Mouse (Mus musculus) forebrain, embryonic 11.5 days (tissue): ENCODE results near the gene Gpc5. TPM values are rescaled to one million over a fixed set of nuclear protein-coding genes. Genes with fewer than 3 reads are reported as not detected.

Experiments used
- ATAC-seq: fragments of 200-750 bp; cut with Nextera tagmentation; replicated peaks from 2 replicates; pipeline ENCODE4 v1.8.0; 2017; ENCODE audit warnings: moderate TSS enrichment; ENCODE audit not compliant: low FRiP score
- DNase-seq: peaks from one replicate; pipeline ENCODE4 v3.0.0-alpha.2; 2017; ENCODE audit warnings: low spot score
- H3K27ac ChIP-seq: fragments of 300-500 bp; sonication (generic); 2 replicates; pipeline ENCODE4 v1.5.1; 2014; ENCODE audit warnings: low read depth, low read length
- H3K27me3 ChIP-seq: fragments of 300-500 bp; sonication (generic); 2 replicates; pipeline ENCODE4 v1.6.1; 2014; ENCODE audit warnings: mild to moderate bottlenecking, low read length, mixed read lengths; ENCODE audit not compliant: control insufficient read depth, insufficient read depth
- H3K36me3 ChIP-seq: fragments of 300-500 bp; sonication (generic); 2 replicates; pipeline ENCODE4 v1.6.1; 2014; ENCODE audit warnings: mild to moderate bottlenecking, low read length, moderate library complexity, mixed read lengths; ENCODE audit not compliant: control insufficient read depth, insufficient read depth
- H3K4me1 ChIP-seq: fragments of 300-500 bp; sonication (generic); replicated peaks from 2 replicates; pipeline ENCODE4 v1.6.1; 2014; ENCODE audit warnings: low read length, mixed read lengths; ENCODE audit not compliant: control insufficient read depth, insufficient read depth
- H3K4me2 ChIP-seq: fragments of 300-500 bp; sonication (generic); 2 replicates; pipeline ENCODE4 v1.6.1; 2014; ENCODE audit warnings: low read depth, mild to moderate bottlenecking, low read length, moderate library complexity, mixed read lengths; ENCODE audit not compliant: severe bottlenecking
- H3K4me3 ChIP-seq: fragments of 300-500 bp; sonication (generic); 2 replicates; pipeline ENCODE4 v1.5.1; 2014; ENCODE audit warnings: low read depth, low read length
- H3K9ac ChIP-seq: fragments of 300-500 bp; sonication (generic); 2 replicates; pipeline ENCODE4 v1.6.1; 2014; ENCODE audit warnings: low read length
- H3K9me3 ChIP-seq: fragments of 300-500 bp; sonication (generic); 2 replicates; pipeline ENCODE4 v1.6.1; 2016; ENCODE audit warnings: low read length, mixed read lengths; ENCODE audit not compliant: control insufficient read depth
- WGBS: fragments of 180-500 bp; shearing (Covaris S2); extraction: QIAGEN DNeasy Blood & Tissue Kit; methylation state at CpG from one replicate; pipeline ENCODE4 v1.1.7; 2014; 5-methylcytosine and 5-hydroxymethylcytosine counted together
- polyA plus RNA-seq: library from polyadenylated mRNA; unstranded; fragments of >200 nt; fragmentation: Nextera tagmentation; extraction: Ambion mirVana; gene quantifications from 2 replicates; pipeline ENCODE4 v1.2.1, GENCODE M21; 2014

The Gpc5 gene
- polyA plus RNA-seq, 1 experiment from 2014 or later = 0.48 TPM

DNA sequence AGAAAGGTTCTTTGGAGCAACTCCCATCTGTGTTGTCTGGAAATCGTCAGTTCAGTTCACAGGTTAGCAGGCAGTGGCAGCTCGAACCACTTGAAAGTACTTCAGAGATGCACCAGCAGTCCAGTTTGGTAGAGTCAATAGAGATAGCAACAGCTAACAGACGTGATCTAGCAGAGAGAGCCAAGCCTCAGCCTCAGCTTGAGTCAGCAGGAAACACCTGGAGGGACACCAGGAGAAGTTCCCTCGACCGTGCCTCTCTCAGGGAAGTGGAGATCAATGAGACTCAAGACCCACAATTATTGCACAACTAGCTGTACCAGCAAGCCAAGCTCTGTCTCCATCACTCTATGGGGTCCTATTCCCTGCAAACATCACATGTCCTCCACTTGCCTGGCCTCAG is 159.8 kb downstream of the Gpc5 start:
- Histone ChIP-seq H3K36me3 (no peaks in the 10 kb centered on the region), H3K4me2 (no peak overlapping the region), H3K27ac (no peak overlapping the region), H3K9ac (no peak overlapping the region), H3K9me3 (no peaks in the 10 kb centered on the region), H3K4me3 (no peak overlapping the region), H3K4me1 (no peaks in the 10 kb centered on the region), H3K27me3 (no peaks in the 10 kb centered on the region)
- 78% methylated on average over 5 of the region's 5 CpGs for WGBS
- DNase-seq (no peak), ATAC-seq (no peak)

DNA sequence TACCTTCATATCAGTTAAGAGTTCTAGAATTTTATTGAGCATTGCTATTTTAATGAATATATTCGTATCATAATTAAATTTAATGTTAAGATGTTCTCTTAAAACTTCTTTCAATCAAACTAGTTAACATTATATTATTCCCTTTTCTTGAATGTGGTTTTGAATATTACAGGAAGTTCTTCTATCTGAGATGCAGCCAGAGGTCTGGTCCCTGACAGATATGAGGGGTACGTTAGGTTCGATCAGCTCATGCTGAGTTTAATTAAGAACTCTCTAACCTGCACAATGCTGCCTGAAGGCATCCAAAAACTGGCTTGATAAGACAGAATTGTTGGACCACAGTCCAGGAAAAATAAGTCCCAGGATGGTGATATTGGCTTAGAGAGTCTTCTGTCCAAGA is 161.1 kb downstream of the Gpc5 start:
- ATAC-seq = no peak
- no peaks in the 10 kb centered on the region for H3K9me3 ChIP-seq
- no peak for DNase-seq
- no peaks in the 10 kb centered on the region for H3K36me3 ChIP-seq
- H3K4me2 ChIP-seq = no peak overlapping the region
- no peak overlapping the region for H3K9ac ChIP-seq
- H3K4me3 ChIP-seq = no peak overlapping the region
- 85% methylated on average over 3 of the region's 3 CpGs for WGBS
- no peaks in the 10 kb centered on the region for H3K27me3 ChIP-seq
- no peaks in the 10 kb centered on the region for H3K4me1 ChIP-seq
- H3K27ac ChIP-seq = no peak overlapping the region

DNA sequence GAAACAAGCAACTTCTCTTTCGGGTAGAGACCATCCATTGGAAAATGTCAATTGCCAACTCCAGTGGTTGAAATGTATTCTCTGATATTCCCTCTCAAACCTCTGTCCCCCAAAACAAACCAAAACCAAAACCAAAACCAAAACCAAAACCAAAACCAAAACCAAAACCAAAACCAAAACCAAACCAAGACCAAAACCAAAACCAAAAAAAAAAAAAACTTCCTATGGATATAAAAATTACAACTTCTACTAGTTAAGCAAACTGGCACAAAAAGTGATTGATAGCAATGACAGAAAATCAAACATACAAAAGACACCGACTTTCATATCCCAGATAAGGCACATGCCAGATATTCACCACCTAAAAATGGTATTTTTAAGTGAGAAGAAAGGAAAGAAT is 161.7 kb downstream of the Gpc5 start:
- 92% methylated on average over 2 of the region's 2 CpGs for WGBS

DNA sequence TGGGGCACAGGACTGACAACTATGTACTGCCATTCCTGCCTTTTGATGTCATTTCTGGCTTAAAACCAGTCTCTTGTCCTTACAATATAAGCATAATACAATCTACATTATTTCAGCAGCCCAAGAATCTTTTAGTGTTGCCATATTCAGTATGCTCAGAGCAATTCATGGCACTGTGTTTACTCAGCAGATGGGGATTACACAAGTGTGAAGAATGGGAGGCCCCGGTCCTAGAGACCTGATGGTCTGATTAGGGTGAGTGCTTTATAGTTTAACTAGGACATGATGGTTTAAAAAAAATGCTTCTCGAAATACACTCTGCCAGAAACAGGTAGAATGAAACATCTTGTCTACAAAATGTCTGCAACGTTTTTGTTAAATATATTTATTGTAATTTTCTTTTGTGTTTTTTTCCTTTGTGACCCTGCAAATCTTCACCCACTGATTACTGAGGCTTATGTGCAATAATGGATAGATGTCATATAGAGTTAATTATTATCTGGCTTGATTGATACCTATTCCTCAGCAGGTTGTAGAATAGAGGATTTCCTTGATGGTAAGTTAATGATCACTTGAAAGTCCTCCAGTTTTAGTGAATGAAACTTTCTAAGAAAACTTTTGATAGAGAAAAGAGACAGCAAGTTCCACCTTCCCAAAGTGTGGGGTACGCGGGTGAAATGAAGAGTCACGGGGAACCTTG is 177.8 kb downstream of the Gpc5 start:
- no peaks in the 10 kb centered on the region for H3K9me3 ChIP-seq
- H3K27ac ChIP-seq = no peak overlapping the region
- no peak for DNase-seq
- WGBS = 88% methylated on average over 6 of the region's 6 CpGs
- H3K9ac ChIP-seq = no peak overlapping the region
- no peaks in the 10 kb centered on the region for H3K36me3 ChIP-seq
- H3K4me2 ChIP-seq = no peak overlapping the region
- no peak for ATAC-seq
- H3K27me3 ChIP-seq = no peaks in the 10 kb centered on the region
- no peaks in the 10 kb centered on the region for H3K4me1 ChIP-seq
- no peak overlapping the region for H3K4me3 ChIP-seq

More for the DNA sequence above, 161.7 kb downstream of the Gpc5 start:
- H3K4me1 ChIP-seq = no peaks in the 10 kb centered on the region
- H3K27me3 ChIP-seq = no peaks in the 10 kb centered on the region
- ATAC-seq (no peak), DNase-seq (no peak)
- H3K4me3 ChIP-seq = no peak overlapping the region
- H3K9me3 ChIP-seq = no peaks in the 10 kb centered on the region
- no peak overlapping the region for H3K4me2 ChIP-seq
- H3K9ac ChIP-seq = no peak overlapping the region
- no peaks in the 10 kb centered on the region for H3K36me3 ChIP-seq
- no peak overlapping the region for H3K27ac ChIP-seq

DNA sequence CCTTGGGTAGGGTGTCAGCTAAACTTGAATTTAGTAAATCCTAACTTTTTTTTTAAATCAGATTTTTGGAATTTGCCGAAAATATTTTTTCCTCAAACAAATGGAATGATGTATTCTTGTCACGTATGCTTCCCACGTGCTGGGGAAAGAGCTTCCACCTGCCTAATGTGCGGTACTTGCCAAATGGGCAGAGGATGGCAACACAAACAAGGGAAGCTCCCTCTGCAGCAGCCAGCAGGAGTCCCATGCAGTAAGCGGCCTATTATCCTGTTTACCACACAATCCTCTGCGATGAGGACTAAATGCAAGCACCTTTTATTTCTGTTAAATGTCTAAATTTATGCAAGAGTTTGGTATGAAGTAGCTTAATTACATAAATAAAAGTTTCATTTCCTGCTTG is 178.4 kb downstream of the Gpc5 start:
- 85% methylated on average over 6 of the region's 6 CpGs for WGBS
- no peak for ATAC-seq

DNA sequence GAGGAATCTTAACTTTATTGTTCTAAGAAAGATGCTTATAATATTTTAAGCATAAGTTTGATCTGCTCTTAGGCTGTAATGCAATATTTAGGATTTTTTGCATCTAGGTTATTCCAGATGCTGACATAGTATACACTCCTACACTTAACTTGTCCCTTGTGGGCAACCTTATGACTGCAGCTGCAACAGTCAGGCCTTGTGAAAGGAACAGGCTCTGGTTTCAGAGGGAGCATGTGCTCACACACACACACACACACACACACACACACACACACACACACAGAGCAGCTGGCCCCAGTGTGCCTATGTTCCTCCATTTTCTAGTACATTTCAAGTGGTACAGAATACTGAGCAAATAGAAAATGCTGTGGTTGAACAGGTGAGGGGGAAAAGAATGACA is 190.8 kb downstream of the Gpc5 start:
- no peak for DNase-seq
- Histone ChIP-seq H3K4me1 (no peaks in the 10 kb centered on the region), H3K9me3 (no peaks in the 10 kb centered on the region), H3K9ac (no peak overlapping the region), H3K4me3 (no peak overlapping the region), H3K27me3 (no peaks in the 10 kb centered on the region), H3K36me3 (no peaks in the 10 kb centered on the region), H3K4me2 (no peak overlapping the region), H3K27ac (no peak overlapping the region)
- ATAC-seq = no peak

More for the DNA sequence above, 178.4 kb downstream of the Gpc5 start:
- H3K9me3 ChIP-seq = no peaks in the 10 kb centered on the region
- H3K4me3 ChIP-seq = no peak overlapping the region
- no peak overlapping the region for H3K4me2 ChIP-seq
- H3K27ac ChIP-seq = no peak overlapping the region
- no peak overlapping the region for H3K9ac ChIP-seq
- H3K36me3 ChIP-seq = no peaks in the 10 kb centered on the region
- no peak for DNase-seq
- H3K27me3 ChIP-seq = no peaks in the 10 kb centered on the region
- no peaks in the 10 kb centered on the region for H3K4me1 ChIP-seq

DNA sequence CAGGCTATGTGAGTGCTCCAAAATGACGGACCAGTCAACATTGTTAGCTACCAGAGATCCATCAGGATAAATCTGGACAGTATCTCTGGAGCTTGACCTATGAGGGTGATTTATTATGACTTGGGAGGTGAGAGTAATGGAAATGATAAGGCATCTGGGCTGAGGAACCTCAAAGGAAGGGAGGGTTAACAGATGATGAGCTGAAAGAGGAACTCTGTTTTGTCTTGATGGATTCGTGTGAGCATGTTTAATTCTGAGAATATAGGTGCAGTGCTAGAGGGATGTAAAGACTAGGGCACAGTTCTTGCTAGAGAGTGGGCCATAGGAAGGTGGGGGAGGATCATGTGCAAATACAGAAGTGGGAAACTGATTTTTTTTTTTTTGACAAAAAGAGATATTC is 232.2 kb downstream of the Gpc5 start:
- H3K27me3 ChIP-seq = no peaks in the 10 kb centered on the region
- H3K9me3 ChIP-seq = no peaks in the 10 kb centered on the region
- no peak overlapping the region for H3K4me3 ChIP-seq
- no peaks in the 10 kb centered on the region for H3K4me1 ChIP-seq
- ATAC-seq (no peak), DNase-seq (no peak)
- WGBS = 88% methylated on average over 2 of the region's 2 CpGs
- H3K9ac ChIP-seq = no peak overlapping the region
- H3K36me3 ChIP-seq = no peaks in the 10 kb centered on the region
- no peak overlapping the region for H3K27ac ChIP-seq
- H3K4me2 ChIP-seq = no peak overlapping the region

DNA sequence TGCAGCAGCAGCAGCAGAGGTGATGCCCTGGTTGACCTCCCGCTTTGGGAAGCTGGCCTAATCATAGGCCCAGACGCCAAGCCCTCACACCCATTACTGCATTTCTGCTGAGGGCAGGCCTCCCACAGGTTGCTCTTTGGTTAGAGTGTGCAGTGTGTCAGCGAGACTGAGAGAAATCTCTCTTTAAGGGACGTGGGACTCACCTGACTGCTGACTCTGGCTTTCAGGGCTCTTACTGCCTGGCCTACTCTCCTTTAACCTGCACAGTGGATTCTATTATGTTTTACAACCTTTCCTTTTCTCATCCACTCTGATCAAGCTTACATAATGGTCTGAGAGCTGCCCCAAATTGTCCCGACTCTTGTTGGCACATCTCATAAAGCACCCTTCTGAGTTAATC is 234.4 kb downstream of the Gpc5 start:
- 50% methylated on average over 5 of the region's 5 CpGs for WGBS
- no peaks in the 10 kb centered on the region for H3K27me3 ChIP-seq
- H3K9ac ChIP-seq = no peak overlapping the region
- no peaks in the 10 kb centered on the region for H3K4me1 ChIP-seq
- H3K4me3 ChIP-seq = no peak overlapping the region
- ATAC-seq (no peak), DNase-seq (no peak)
- no peak overlapping the region for H3K4me2 ChIP-seq
- no peaks in the 10 kb centered on the region for H3K9me3 ChIP-seq
- H3K36me3 ChIP-seq = no peaks in the 10 kb centered on the region
- no peak overlapping the region for H3K27ac ChIP-seq

DNA sequence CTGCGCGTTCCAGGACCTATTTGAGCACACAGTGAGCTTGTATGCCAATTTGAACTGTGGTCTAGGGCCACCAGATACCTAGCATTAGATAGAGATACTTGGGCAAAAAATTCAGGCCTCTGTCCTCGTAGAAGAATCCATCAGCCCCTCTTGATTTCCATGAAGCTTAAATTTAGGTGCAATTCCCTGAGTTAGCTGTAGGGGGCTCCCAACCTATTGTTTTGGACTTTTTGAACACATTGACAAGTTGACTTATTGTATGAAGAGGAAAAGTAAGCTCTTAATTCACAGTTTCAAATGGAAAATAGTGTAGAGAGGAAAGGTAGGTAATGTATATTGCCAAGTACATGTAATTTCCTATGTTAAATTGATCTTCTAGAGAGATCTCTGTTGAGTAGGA is 247.1 kb downstream of the Gpc5 start:
- H3K36me3 ChIP-seq = no peaks in the 10 kb centered on the region
- H3K27ac ChIP-seq = no peak overlapping the region
- H3K4me2 ChIP-seq = no peak overlapping the region
- no peaks in the 10 kb centered on the region for H3K27me3 ChIP-seq
- no peak overlapping the region for H3K4me3 ChIP-seq
- no peak for ATAC-seq
- no peaks in the 10 kb centered on the region for H3K4me1 ChIP-seq
- 78% methylated on average over 3 of the region's 3 CpGs for WGBS
- DNase-seq = no peak
- H3K9me3 ChIP-seq = no peaks in the 10 kb centered on the region
- no peak overlapping the region for H3K9ac ChIP-seq
